In genomic region chr2:80298334-80298733, GRCm38 (mm10) we compare ENCODE assay signal across 12 mouse cellular contexts. TPM values are rescaled to one million over a fixed set of nuclear protein-coding genes. Genes with fewer than 3 reads are reported as not detected.
"Had no signal": no experiment of that assay in that cellular context is flagged by ENCODE, and none has a peak within 500 bp of the region (broad histone marks: within the 10 kb centered on the region; RNA-seq: fewer than 3 reads in every experiment).

No protein-coding gene starts in this region.

- DNase-seq: kidney, adult 8-10 months; kidney, postnatal 4 days; lung, embryonic 14.5 days; lung, postnatal 10 days; midbrain, embryonic 14.5 days; right cerebral cortex, postnatal 14 days; thymus, postnatal 4 days had no signal

- ATAC-seq: intestine, postnatal 0 days had no signal

RNA-seq across cellular contexts. Expression of gene Prdx6b, which starts 6.1 kb away (rescaled TPM):
- total RNA-seq: layer of hippocampus, adult 2 months; layer of hippocampus, postnatal 10 days; left cerebral cortex, postnatal 36 days; liver, adult 2 months had no signal
